Comparison of ENCODE assay signal across 9 mouse cellular contexts in the genomic region with DNA sequence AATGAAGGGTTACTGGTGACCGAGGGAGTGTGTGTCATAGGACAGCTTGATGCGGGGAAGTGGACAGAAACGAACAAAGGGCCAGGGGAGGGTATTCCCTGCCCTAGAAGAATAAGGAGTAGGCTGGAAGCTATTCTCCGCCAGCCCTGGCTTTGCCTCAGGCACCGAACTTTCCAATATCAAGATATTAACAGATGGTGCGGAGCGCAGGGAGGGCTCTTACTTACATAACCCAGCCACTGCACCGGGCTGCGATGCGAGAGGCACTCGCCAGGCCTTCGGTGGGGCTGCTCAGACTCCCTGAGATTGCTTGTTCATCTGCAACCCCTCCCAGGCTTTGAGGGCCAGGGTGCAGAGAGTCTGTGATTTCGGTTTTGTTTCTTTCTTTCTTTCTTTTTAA. TPM values are rescaled to one million over a fixed set of nuclear protein-coding genes. Genes with fewer than 3 reads are reported as not detected.
DNase-seq lines count a peak whose midpoint lies in the region; ATAC-seq and TF ChIP-seq lines count a peak whose summit lies in the region.
"Had no signal": no experiment of that assay in that cellular context is flagged by ENCODE, and none has a peak within 500 bp of the region (broad histone marks: within the 10 kb centered on the region; RNA-seq: fewer than 3 reads in every experiment).

No protein-coding gene starts in this region.

- H3K27me3 ChIP-seq in kidney, embryonic 14.5 days (ENCODE audit: control insufficient read depth, insufficient read depth, low read length), result peaks cover 62% of the 10 kb centered on the region
- H3K27me3 ChIP-seq in heart, embryonic 11.5 days (ENCODE audit: control insufficient read depth, insufficient read depth, low read length), result peaks cover 19% of the 10 kb centered on the region
- peaks cover 70% of the 10 kb centered on the region for H3K27me3 ChIP-seq in limb, embryonic 14.5 days (ENCODE audit: control insufficient read depth, insufficient read depth, low read length)
- peaks cover 17% of the 10 kb centered on the region for H3K27me3 ChIP-seq in stomach, embryonic 14.5 days (ENCODE audit: control insufficient read depth, insufficient read depth, low read length)

- no peak overlapping the region for H3K9ac ChIP-seq in kidney, embryonic 14.5 days (ENCODE audit: low read depth, low read length)
- H3K9ac ChIP-seq in heart, embryonic 11.5 days (ENCODE audit: low read depth, low read length), result peak overlapping the region; percentile 83
- H3K9ac ChIP-seq in limb, embryonic 14.5 days (ENCODE audit: low read depth, low read length, severe bottlenecking), result no peak overlapping the region
- no peak overlapping the region for H3K9ac ChIP-seq in stomach, embryonic 14.5 days (replicated peaks; ENCODE audit: low read depth, low read length)

- H3K4me3 ChIP-seq in kidney, embryonic 14.5 days (ENCODE audit: low read length), result no peak overlapping the region
- H3K4me3 ChIP-seq in heart, embryonic 11.5 days (ENCODE audit: low read depth, low read length), result peak overlapping the region; percentile 70
- peak overlapping the region; percentile 35; the same call in 1 of the 2 replicates for H3K4me3 ChIP-seq in limb, embryonic 14.5 days (replicated peaks; ENCODE audit: low read length)
- H3K4me3 ChIP-seq in stomach, embryonic 14.5 days (ENCODE audit: low read depth, low read length), result no peak overlapping the region; the same call in 1 of the 2 replicates

- no peak overlapping the region; the same call in 1 of the 2 replicates for H3K4me2 ChIP-seq in kidney, embryonic 14.5 days (replicated peaks; ENCODE audit: low read depth, low read length)
- peak overlapping the region; percentile 95 for H3K4me2 ChIP-seq in heart, embryonic 11.5 days
- no peak overlapping the region for H3K4me2 ChIP-seq in limb, embryonic 14.5 days (replicated peaks; ENCODE audit: low read depth, low read length, severe bottlenecking)
- peak overlapping the region; percentile 47; the same call in 1 of the 2 replicates for H3K4me2 ChIP-seq in stomach, embryonic 14.5 days (replicated peaks; ENCODE audit: low read depth, low read length)

- no peak for ATAC-seq in kidney, embryonic 14.5 days (ENCODE audit: low FRiP score, low TSS enrichment)
- ATAC-seq in heart, embryonic 11.5 days (replicated peaks; ENCODE audit: insufficient number of reproducible peaks, low FRiP score, low TSS enrichment), result no peak
- ATAC-seq in limb, embryonic 14.5 days (ENCODE audit: low FRiP score, low read depth), result no peak
- ATAC-seq in stomach, embryonic 14.5 days (ENCODE audit: insufficient number of reproducible peaks, insufficient read depth, low FRiP score, low read depth), result no peak

- no peak for TF ChIP-seq POLR2A in limb, embryonic 14.5 days (IDR thresholded peaks at IDR 0.05; ENCODE audit: borderline replicate concordance, extremely low read depth, insufficient read depth, insufficient read length)

- whole genome bisulfite sequencing in kidney, embryonic 14.5 days, result 1% methylated on average over 13 of the region's 13 CpGs
- 2% methylated on average over 13 of the region's 13 CpGs for whole genome bisulfite sequencing in heart, embryonic 11.5 days (ENCODE audit: insufficient replicate concordance)
- WGBS in limb, embryonic 14.5 days, result 2% methylated on average over 12 of the region's 13 CpGs
- WGBS in stomach, embryonic 14.5 days, result 4% methylated on average over 13 of the region's 13 CpGs

- no peak overlapping the region for H3K27ac ChIP-seq in kidney, embryonic 14.5 days (ENCODE audit: low read depth, low read length)
- no peak overlapping the region for H3K27ac ChIP-seq in heart, embryonic 11.5 days (ENCODE audit: low read depth, low read length)
- no peak overlapping the region for H3K27ac ChIP-seq in limb, embryonic 14.5 days (replicated peaks; ENCODE audit: low read depth, low read length)
- no peak overlapping the region for H3K27ac ChIP-seq in stomach, embryonic 14.5 days (ENCODE audit: low read length)

- H3K36me3 ChIP-seq in kidney, embryonic 14.5 days (ENCODE audit: control insufficient read depth, insufficient read depth, low read length), result no peaks in the 10 kb centered on the region
- H3K36me3 ChIP-seq in heart, embryonic 11.5 days (ENCODE audit: control insufficient read depth, insufficient read depth, low read length), result no peaks in the 10 kb centered on the region
- H3K36me3 ChIP-seq in limb, embryonic 14.5 days (ENCODE audit: control insufficient read depth, insufficient read depth, low read length), result no peaks in the 10 kb centered on the region
- no peaks in the 10 kb centered on the region for H3K36me3 ChIP-seq in stomach, embryonic 14.5 days (ENCODE audit: control insufficient read depth, insufficient read depth, low read length)
- H3K36me3 ChIP-seq: G1E had no signal

- H3K4me1 ChIP-seq in kidney, embryonic 14.5 days (ENCODE audit: control insufficient read depth, insufficient read depth, low read length), result peaks cover 15% of the 10 kb centered on the region; the same call in 1 of the 2 replicates
- peaks cover 28% of the 10 kb centered on the region for H3K4me1 ChIP-seq in heart, embryonic 11.5 days (ENCODE audit: control insufficient read depth, insufficient read depth, low read length)
- peaks cover 14% of the 10 kb centered on the region for H3K4me1 ChIP-seq in limb, embryonic 14.5 days (ENCODE audit: control insufficient read depth, insufficient read depth, low read length)
- peaks cover 11% of the 10 kb centered on the region for H3K4me1 ChIP-seq in stomach, embryonic 14.5 days (ENCODE audit: control insufficient read depth, insufficient read depth, low read length)

- DNase-seq in kidney, postnatal 10 days, result peak; percentile 42
- DNase-seq in cerebellum, adult 11-12 months, result peak; percentile 87
- DNase-seq in limb, embryonic 14.5 days (ENCODE audit: low spot score), result peak; percentile 25
- no peak for DNase-seq in frontal cortex, postnatal 10 days (ENCODE audit: low spot score in 2 of 2)
- no peak for DNase-seq in B cell, adult 2 months

- no peaks in the 10 kb centered on the region for H3K9me3 ChIP-seq in kidney, embryonic 14.5 days (ENCODE audit: control insufficient read depth, low read length)
- no peaks in the 10 kb centered on the region for H3K9me3 ChIP-seq in heart, embryonic 11.5 days (replicated peaks; ENCODE audit: control insufficient read depth, low read length)
- no peaks in the 10 kb centered on the region for H3K9me3 ChIP-seq in limb, embryonic 14.5 days (ENCODE audit: control insufficient read depth, low read length)
- H3K9me3 ChIP-seq in stomach, embryonic 14.5 days (ENCODE audit: control insufficient read depth, low read depth, low read length), result no peaks in the 10 kb centered on the region

RNA-seq across cellular contexts. Expression of a gene that starts 3.7 kb away (rescaled TPM):
- polyA plus RNA-seq in kidney, embryonic 14.5 days (2014; fragmentation: Nextera tagmentation; extraction: Ambion mirVana), result 0.84 and 1.2 TPM in 2 replicates
- polyA plus RNA-seq in heart, embryonic 11.5 days (2014; fragmentation: Nextera tagmentation; extraction: Ambion mirVana), result 12.6 and 17.9 TPM in 2 replicates
- 2.6 and 2.9 TPM in 2 replicates for polyA plus RNA-seq in limb, embryonic 14.5 days (2012; rRNA removed)
- polyA plus RNA-seq in limb, embryonic 14.5 days (2014; fragmentation: Nextera tagmentation; extraction: Ambion mirVana), result 2.7 and 3.1 TPM in 2 replicates
- 1.3 and 2.0 TPM in 2 replicates for polyA plus RNA-seq in stomach, embryonic 14.5 days (2014; fragmentation: Nextera tagmentation; extraction: Ambion mirVana)
- polyA plus RNA-seq: G1E had no signal

Comparison
In these comparisons a context has a peak if more than half of its experiments do, and no peak if none do; other contexts are left out.
1. DNase-seq: peak in kidney, postnatal 10 days (single experiment), cerebellum, adult 11-12 months (single experiment) and limb, embryonic 14.5 days (single experiment); none in frontal cortex, postnatal 10 days (0 of 2) and B cell, adult 2 months (0 of 2).
2. H3K4me2 ChIP-seq: peak in heart, embryonic 11.5 days (single experiment) and stomach, embryonic 14.5 days (single experiment); none in kidney, embryonic 14.5 days (single experiment) and limb, embryonic 14.5 days (single experiment).
3. H3K4me3 ChIP-seq: peak in heart, embryonic 11.5 days (single experiment) and limb, embryonic 14.5 days (single experiment); none in kidney, embryonic 14.5 days (single experiment) and stomach, embryonic 14.5 days (single experiment).